In genomic region chr1:189105276-189105675, GRCm38 (mm10) we compare ENCODE assay signal across 17 mouse cellular contexts.
"Had no signal": no experiment of that assay in that cellular context is flagged by ENCODE, and none has a peak within 500 bp of the region (broad histone marks: within the 10 kb centered on the region; RNA-seq: fewer than 3 reads in every experiment).

No protein-coding gene starts in this region.

- H3K27ac ChIP-seq: midbrain, embryonic 10.5 days; midbrain, embryonic 12.5 days; neural tube, embryonic 13.5 days; neural tube, embryonic 15.5 days; stomach, embryonic 15.5 days; stomach, postnatal 0 days had no signal

- H3K9me3 ChIP-seq: lung, embryonic 15.5 days; midbrain, embryonic 10.5 days; midbrain, embryonic 12.5 days; neural tube, embryonic 13.5 days; neural tube, embryonic 15.5 days; stomach, embryonic 15.5 days had no signal

- H3K4me3 ChIP-seq: lung, embryonic 15.5 days; midbrain, embryonic 10.5 days; midbrain, embryonic 12.5 days; myocyte; neural tube, embryonic 13.5 days; neural tube, embryonic 15.5 days; stomach, embryonic 15.5 days had no signal

- ATAC-seq: lung, postnatal 0 days; midbrain, embryonic 16.5 days had no signal

- H3K27me3 ChIP-seq: lung, embryonic 15.5 days; midbrain, embryonic 12.5 days; neural tube, embryonic 13.5 days; neural tube, embryonic 15.5 days; stomach, embryonic 15.5 days had no signal

- DNase-seq: lung, adult 18-20 months; lung, postnatal 4 days; midbrain, embryonic 14.5 days; right cerebral cortex, postnatal 14 days; thymus, adult 2 months; thymus, postnatal 25 days; thymus, postnatal 4 days had no signal

- H3K4me2 ChIP-seq: lung, embryonic 15.5 days; midbrain, embryonic 12.5 days; neural tube, embryonic 13.5 days; neural tube, embryonic 15.5 days; stomach, embryonic 15.5 days had no signal

- H3K4me1 ChIP-seq: neural tube, embryonic 15.5 days; stomach, embryonic 15.5 days had no signal

- H3K9ac ChIP-seq: lung, embryonic 15.5 days; midbrain, embryonic 12.5 days; neural tube, embryonic 13.5 days; neural tube, embryonic 15.5 days; stomach, embryonic 15.5 days had no signal

- H3K36me3 ChIP-seq: lung, embryonic 15.5 days; midbrain, embryonic 10.5 days; midbrain, embryonic 12.5 days; neural tube, embryonic 13.5 days; neural tube, embryonic 15.5 days; stomach, embryonic 15.5 days had no signal
